Mouse (Mus musculus) olfactory bulb, adult 2 months (tissue): ENCODE measurements at regions not wholly inside any gene's neighbourhood (a gene's known extent, or its start where the extent isn't known, plus 50 kb on each side); places are given as distances from the start of the nearest gene placed in this dataset.

ENCODE experiments used
- CTCF ChIP-seq: fragments of 200-500 bp; IDR thresholded peaks from 2 replicates; pipeline ENCODE4 v1.5.1; 2012; ENCODE audit warnings: low read depth, mild to moderate bottlenecking, low read length, moderate library complexity; ENCODE audit not compliant: insufficient read depth
- POLR2A ChIP-seq: fragments of 200-500 bp; IDR thresholded peaks from 2 replicates; pipeline ENCODE4 v1.6.1; 2012; ENCODE audit warnings: mild to moderate bottlenecking, low read depth, low read length, moderate library complexity; ENCODE audit not compliant: insufficient read depth

GRCm38 (mm10) chr1:90364444-90364843 is 160.7 kb downstream of the Ackr3 start:
- TF ChIP-seq CTCF, result no peak
- no peak for TF ChIP-seq POLR2A
